In genomic region chr7:54334916-54335315, GRCm38 (mm10) we compare ENCODE assay signal across 22 mouse cellular contexts.
"Had no signal": no experiment of that assay in that cellular context is flagged by ENCODE, and none has a peak within 500 bp of the region (broad histone marks: within the 10 kb centered on the region; RNA-seq: fewer than 3 reads in every experiment).

No protein-coding gene starts in this region.

- H3K9me3 ChIP-seq: intestine, embryonic 15.5 days; kidney, embryonic 15.5 days; limb, embryonic 12.5 days; limb, embryonic 15.5 days; midbrain, embryonic 12.5 days; midbrain, embryonic 15.5 days; neural tube, embryonic 12.5 days; neural tube, embryonic 15.5 days had no signal

- DNase-seq: kidney, adult 11 months; kidney, adult 8-10 months; kidney, postnatal 10 days; kidney, postnatal 36 days; left cerebral cortex, postnatal 4 days; liver, postnatal 0 days; lung, embryonic 14.5 days; retina, postnatal 1 day; thymus, postnatal 36 days had no signal

- ATAC-seq: intestine, embryonic 15.5 days; liver, postnatal 0 days; lung, postnatal 0 days; midbrain, embryonic 15.5 days had no signal

- H3K4me3 ChIP-seq: intestine, embryonic 15.5 days; kidney, embryonic 15.5 days; limb, embryonic 12.5 days; limb, embryonic 15.5 days; midbrain, embryonic 12.5 days; midbrain, embryonic 15.5 days; neural tube, embryonic 12.5 days; neural tube, embryonic 15.5 days had no signal

- H3K4me1 ChIP-seq: intestine, embryonic 15.5 days; kidney, embryonic 15.5 days; limb, embryonic 12.5 days; limb, embryonic 15.5 days; midbrain, embryonic 12.5 days; neural tube, embryonic 12.5 days; neural tube, embryonic 15.5 days had no signal

- H3K9ac ChIP-seq: intestine, embryonic 15.5 days; kidney, embryonic 15.5 days; limb, embryonic 12.5 days; limb, embryonic 15.5 days; liver, embryonic 14.5 days; liver, postnatal 0 days; lung, embryonic 14.5 days; midbrain, embryonic 12.5 days; midbrain, embryonic 15.5 days; neural tube, embryonic 12.5 days; neural tube, embryonic 15.5 days had no signal

- H3K36me3 ChIP-seq: intestine, embryonic 15.5 days; kidney, embryonic 15.5 days; limb, embryonic 12.5 days; limb, embryonic 15.5 days; midbrain, embryonic 12.5 days; midbrain, embryonic 15.5 days; neural tube, embryonic 12.5 days; neural tube, embryonic 15.5 days had no signal

- H3K27ac ChIP-seq: intestine, embryonic 15.5 days; kidney, embryonic 15.5 days; limb, embryonic 12.5 days; limb, embryonic 15.5 days; liver, embryonic 14.5 days; macrophage; midbrain, embryonic 12.5 days; midbrain, embryonic 15.5 days; neural tube, embryonic 12.5 days; neural tube, embryonic 15.5 days; stomach, postnatal 0 days had no signal

- H3K4me2 ChIP-seq: intestine, embryonic 15.5 days; kidney, embryonic 15.5 days; limb, embryonic 12.5 days; limb, embryonic 15.5 days; liver, embryonic 11.5 days; lung, embryonic 14.5 days; midbrain, embryonic 12.5 days; midbrain, embryonic 15.5 days; neural tube, embryonic 12.5 days; neural tube, embryonic 15.5 days had no signal

- H3K27me3 ChIP-seq: intestine, embryonic 15.5 days; kidney, embryonic 15.5 days; limb, embryonic 12.5 days; limb, embryonic 15.5 days; midbrain, embryonic 12.5 days; midbrain, embryonic 15.5 days; neural tube, embryonic 12.5 days; neural tube, embryonic 15.5 days had no signal
